Mouse (Mus musculus) bone marrow macrophage, adult 2 months (primary cell): ENCODE measurements at regions not wholly inside any gene's neighbourhood (a gene's known extent, or its start where the extent isn't known, plus 50 kb on each side); places are given as distances from the start of the nearest gene placed in this dataset.

Source experiments
- CTCF ChIP-seq: IDR thresholded peaks from 2 replicates; pipeline ENCODE4 v1.5.1; 2012; ENCODE audit warnings: low read depth, mild to moderate bottlenecking, low read length, moderate library complexity
- POLR2A ChIP-seq: IDR thresholded peaks from 2 replicates; pipeline ENCODE4 v1.6.1; 2012; ENCODE audit warnings: mild to moderate bottlenecking, low read depth, low read length, borderline replicate concordance

- TF ChIP-seq CTCF (no peak), POLR2A (no peak)
Observed at GRCm38 (mm10) chr3:38397615-38397956, 87.1 kb downstream of the Ankrd50 start.
